Mouse (Mus musculus) frontal cortex, postnatal 14 days (tissue): Measurements from ENCODE around the gene Zfp11.
"Not testable (repeated sequence)": the region's sequence is repeated elsewhere in the genome, so short reads cannot be mapped to it uniquely, and the experiment has no call there.

ENCODE experiments used
- DNase-seq, 2 experiments: peaks; one replicate each; pipeline ENCODE4 v3.0.0; 2022; ENCODE audit warnings: low spot score in 2 of 2

Gene Zfp11

GRCm38 (mm10) chr5:129670036-129670458, at the start of gene Zfp11:
Gene Zfp11, minus strand, starts transcription at chr5:129670099.
- peak; percentile 68 to 71 for DNase-seq

DNA sequence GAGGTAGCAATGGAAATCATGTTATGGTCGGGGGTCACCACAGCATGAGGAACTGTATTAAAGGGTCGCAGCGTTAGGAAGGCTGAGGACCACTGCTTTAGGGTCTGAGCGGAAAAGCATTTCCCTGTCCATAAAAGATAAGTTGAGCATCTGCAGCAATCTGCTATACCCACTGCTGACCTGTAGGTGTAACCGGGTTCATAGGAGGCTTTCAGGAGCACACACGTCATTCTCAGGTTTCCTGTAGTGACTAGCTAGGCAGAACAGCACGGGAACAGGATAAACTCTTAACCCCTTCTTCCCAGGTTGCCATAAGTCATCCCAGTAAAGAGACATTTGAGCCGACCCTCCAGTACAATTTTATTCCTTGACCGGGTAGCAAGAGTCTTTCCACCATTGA, 47.1 kb upstream of the Zfp11 start:
- DNase-seq: no peak

- peak; percentile 83 to 88 for DNase-seq
Measured at GRCm38 (mm10) chr5:129715326-129715861, 45.5 kb upstream of the Zfp11 start, which contains the start of gene Mrps17. Gene Mrps17, plus strand, starts transcription at chr5:129715497.

DNA sequence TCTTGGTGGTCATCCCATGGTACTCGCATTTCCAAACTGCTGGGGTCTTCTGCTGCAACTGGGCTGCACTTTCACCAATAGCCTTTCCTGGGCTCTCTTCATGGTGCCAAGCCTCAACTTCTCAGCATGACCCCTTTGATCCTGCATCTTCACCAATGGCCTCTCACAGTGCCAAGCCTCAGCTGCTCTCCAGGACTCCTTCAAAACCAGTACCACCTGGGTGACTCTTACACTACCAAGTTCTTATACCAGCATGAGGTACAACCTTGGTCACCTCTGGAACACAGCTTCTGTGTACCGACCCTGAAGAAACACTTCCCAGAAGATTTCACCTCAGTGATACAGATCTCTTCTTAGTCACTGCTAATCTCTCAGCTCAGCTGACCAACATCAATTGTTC, 38.5 kb upstream of the Zfp11 start, which contains the start of gene Sept14:
Sept14 (minus strand) TSS at position 101 of the 400 bp plus-strand sequence.
- DNase-seq: no peak

DNA sequence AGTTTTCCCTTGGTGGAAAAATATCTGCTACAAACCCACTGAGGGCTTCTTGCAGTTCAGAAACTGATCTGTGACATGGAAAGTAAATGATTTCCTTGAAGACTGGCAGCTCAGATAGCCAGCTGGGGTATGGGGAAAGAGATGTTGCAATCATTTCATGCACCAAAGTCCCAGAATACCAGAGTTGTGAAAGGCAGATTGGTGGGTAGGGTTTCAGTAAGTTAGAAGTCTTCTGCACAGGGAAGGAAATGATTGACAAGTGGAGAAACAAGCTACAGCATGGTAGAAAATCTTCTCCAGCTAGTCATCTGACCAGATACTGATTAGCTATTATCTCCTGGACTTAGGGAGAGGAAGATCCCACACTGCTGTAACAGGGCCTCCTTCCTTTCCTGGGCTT, 33.5 kb upstream of the Zfp11 start:
- no peak for DNase-seq

GRCm38 (mm10) chr5:129701706-129702105, 31.8 kb upstream of the Zfp11 start:
- DNase-seq: no peak

GRCm38 (mm10) chr5:129700506-129700905, 30.6 kb upstream of the Zfp11 start:
- no peak for DNase-seq

GRCm38 (mm10) chr5:129690528-129690927, 20.6 kb upstream of the Zfp11 start:
- no peak for DNase-seq

DNA sequence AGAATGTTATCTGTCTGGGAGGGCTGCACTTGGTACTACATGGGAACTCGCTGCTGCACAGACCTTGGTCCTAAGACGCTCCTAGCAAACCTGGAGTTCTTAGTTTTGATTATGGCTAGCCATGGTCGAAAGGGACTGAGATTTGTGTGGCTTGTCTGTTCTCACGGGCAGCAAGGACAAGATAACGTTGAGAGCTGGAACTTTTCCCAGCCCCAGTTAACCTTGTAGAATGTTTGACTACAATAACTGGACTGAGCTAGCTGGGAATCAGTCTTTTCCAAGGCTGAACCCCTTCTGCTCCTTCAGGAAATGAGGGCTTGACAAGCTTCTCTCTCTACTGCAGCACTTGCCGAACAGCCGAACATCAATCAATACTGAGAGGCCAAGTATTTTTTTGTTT, 17.7 kb upstream of the Zfp11 start:
- DNase-seq: no peak

DNA sequence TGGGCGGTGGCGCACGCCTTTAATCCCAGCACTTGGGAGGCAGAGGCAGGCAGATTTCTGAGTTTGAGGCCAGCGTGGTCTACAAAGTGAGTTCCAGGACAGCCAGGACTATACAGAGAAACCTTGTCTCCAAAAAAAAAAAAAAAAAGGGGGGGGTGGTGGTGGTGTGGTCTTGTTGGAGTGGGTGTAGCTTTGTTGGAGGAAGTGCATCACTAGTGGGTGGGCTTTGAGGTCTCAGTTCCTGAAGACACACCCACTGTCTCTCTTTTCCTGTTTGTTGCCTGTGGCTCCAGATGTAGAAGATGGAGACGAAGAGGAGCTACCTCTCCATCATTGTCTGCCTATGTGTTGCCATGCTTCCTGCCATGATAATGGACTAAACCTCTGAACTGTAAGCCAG, 15.2 kb upstream of the Zfp11 start:
- DNase-seq: not testable (repeated sequence)

GRCm38 (mm10) chr5:129669453-129670035, 355 bp downstream of the Zfp11 start:
- no peak for DNase-seq

DNA sequence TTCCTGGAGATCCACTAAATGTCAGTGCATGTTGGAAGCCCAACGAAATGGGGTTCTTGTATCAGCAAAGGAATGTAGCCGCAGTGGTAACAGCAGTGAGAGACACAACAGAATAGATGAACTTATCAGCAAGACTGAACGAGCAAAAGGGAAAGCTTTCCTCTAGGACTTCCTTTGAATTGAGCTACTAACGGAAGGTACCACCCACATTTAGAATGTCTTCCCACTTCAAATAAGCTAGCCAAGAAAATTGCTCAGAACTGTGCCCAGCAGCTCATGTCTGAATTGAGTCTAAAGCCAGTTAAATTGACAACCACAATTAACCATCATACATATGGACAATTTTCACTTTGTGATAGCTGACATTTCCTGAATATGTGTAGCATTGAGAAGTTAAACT, 2.0 kb downstream of the Zfp11 start:
- no peak for DNase-seq

GRCm38 (mm10) chr5:129666271-129666909, 3.5 kb downstream of the Zfp11 start:
- DNase-seq: no peak

DNA sequence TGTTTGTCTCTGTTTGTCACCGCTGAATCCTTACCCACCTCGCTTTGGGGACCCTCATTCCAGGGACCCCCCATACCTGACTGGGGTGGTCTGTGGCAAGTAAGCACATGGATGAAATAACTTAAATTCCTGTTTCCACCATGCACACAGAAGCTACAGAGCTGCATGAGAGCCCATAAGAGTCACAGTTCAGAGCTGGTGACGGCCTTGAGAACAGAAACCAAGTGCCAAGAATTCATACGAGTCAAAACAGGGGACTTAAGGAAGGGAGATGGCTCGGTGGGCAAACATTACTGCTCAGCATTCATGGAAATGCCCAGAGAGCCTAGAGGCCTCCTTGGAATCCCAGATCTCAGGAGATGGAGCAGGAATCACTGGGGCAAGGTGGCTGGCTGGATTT, 5.8 kb downstream of the Zfp11 start:
- DNase-seq: no peak

- no peak for DNase-seq
Measured at GRCm38 (mm10) chr5:129657931-129658330, 12.0 kb downstream of the Zfp11 start.

GRCm38 (mm10) chr5:129657016-129657415, 12.9 kb downstream of the Zfp11 start:
- no peak for DNase-seq

- no peak for DNase-seq
Measured at GRCm38 (mm10) chr5:129650858-129651257, 19.0 kb downstream of the Zfp11 start.

DNA sequence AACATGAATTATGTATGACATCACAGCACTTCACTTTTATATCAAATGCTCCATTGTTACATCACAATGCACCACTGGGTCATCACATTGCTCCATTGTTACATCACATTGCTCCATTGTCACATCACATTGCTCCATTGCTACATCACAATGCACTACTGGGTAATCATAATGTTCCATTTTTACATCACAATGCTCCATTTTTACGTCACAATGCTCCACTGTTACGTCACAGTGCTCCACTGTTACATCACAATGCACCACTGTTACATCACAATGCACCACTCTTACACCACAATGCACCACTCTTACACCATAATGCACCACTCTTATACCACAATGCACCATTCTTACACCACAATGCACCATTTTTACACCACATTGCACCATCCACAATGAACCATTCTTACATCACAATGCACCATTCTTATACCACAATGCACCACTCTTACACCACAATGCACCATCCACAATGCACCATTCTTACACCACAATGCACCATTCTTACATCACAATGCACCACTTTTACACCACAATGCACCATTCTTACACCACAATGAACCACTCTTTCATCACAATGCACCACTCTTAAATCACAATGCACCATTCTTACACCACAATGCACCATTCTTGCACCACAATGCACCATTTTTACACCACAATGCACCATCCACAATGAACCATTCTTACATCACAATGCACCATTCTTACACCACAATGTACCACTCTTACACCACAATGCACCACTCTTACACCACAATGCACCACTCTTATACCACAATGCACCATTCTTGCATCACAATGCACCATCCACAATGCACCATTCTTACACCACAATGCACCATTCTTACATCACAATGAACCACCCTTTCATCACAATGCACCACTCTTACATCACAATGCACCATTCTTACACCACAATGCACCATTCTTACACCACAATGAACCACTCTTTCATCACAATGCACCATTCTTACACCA, 37.3 kb downstream of the Zfp11 start:
- not testable (repeated sequence) for DNase-seq

GRCm38 (mm10) chr5:129626586-129626985, 43.3 kb downstream of the Zfp11 start:
- DNase-seq: not testable (repeated sequence)

DNA sequence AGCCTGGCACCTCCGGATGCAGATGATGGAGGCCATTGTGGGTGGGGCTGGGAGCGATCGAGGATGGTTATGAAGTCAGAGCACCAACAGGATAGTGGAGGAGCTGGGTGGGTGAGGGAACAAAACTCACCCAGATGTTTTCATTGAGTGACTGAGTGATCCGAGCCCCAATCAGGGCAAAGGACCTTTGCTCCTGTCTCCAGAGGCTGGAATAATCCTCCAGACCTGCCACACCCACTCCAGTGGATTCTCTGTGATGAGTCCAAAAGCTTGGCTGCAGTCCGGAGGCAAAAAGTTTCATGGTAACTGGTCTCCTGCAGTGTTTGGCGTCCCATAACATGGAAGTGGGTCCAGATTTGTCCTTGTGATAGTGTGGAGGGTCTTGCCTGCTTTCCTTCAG, 43.8 kb downstream of the Zfp11 start:
- no peak for DNase-seq

- DNase-seq: no peak
Measured at GRCm38 (mm10) chr5:129621361-129621760, 48.5 kb downstream of the Zfp11 start.

DNA sequence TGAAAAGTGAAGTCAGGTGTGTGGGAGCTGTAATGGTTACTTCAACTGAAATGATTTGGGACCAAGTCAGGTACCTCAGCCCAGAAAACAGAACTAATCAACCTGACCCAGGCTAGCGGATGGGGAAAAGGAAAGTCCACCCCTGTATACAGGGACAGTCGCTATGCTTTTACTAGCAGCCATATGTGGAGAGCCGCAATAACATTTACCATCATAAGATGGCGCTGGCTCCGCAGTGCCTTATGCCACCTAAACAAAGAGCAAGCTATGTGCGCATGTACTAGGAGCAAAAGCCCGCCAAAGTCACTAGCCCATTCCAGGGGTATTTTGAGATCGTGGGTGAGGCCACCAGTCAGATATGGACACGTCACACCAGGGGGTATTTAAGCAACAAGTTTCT, 49.3 kb downstream of the Zfp11 start:
- DNase-seq: not testable (repeated sequence)
